Mouse (Mus musculus): ENCODE results near the gene Zfp524. TPM values are rescaled to one million over a fixed set of nuclear protein-coding genes. Genes with fewer than 3 reads are reported as not detected.

Gene Zfp524
- 6.5 and 9.5 TPM in 2 replicates for polyA plus RNA-seq (2012; rRNA removed)

DNA sequence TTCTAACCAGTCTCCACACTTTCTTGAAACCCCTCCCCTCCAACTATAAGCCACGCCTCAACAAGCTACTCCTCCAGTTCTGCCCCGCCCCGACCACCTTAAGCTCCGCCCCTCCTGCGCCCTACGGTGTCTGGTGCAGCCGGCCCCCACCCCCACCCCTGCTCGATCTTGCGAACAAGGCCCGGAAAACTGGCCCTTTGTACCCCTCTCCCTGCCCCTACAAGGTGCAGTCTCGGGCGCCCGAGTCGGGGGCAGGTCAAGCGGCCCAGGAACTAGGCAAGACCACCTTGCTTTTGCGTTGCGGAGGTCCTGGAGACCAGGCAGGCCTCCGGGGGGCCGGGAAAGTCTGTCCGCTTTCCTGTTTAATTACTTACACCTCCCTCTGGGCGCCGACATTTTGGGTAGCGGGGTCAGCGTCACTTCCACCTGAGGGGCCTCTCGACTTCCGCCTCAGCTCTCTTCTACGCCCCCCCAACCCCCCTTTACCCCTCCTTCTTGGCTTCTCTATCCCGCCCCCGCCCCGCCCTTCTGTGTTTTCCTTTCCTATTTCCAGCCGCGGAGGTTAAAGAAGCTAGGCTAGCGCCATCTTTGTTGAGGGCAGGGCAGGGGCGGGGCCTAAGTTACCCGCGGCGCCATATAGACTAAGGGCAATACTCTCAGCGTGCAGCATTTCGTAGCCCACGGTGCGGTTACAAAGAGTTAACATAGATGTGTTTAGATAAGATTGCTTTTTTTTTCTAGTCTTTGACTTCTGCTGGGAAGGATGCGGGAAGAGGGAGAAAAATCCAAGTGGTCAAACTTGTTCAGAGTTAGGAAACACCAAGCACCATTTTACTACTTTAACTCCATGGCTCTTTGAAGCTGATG, at the start of gene Zfp524, which contains the start of gene Fiz1:
Zfp524 (plus strand) TSS at position 165 of the 867 bp plus-strand sequence.
Fiz1 (minus strand) TSS at position 447 of the 867 bp plus-strand sequence.

GRCm38 (mm10) chr7:4971068-4971467, 43.1 kb upstream of the Zfp524 start, which contains the start of gene Sbk3:
TSS of gene Sbk3 (minus strand) at chr7:4971168.

GRCm38 (mm10) chr7:4996003-4996895, 18.0 kb upstream of the Zfp524 start, which contains the start of gene Zfp579:
TSS of gene Zfp579 (minus strand) at chr7:4996158.

DNA sequence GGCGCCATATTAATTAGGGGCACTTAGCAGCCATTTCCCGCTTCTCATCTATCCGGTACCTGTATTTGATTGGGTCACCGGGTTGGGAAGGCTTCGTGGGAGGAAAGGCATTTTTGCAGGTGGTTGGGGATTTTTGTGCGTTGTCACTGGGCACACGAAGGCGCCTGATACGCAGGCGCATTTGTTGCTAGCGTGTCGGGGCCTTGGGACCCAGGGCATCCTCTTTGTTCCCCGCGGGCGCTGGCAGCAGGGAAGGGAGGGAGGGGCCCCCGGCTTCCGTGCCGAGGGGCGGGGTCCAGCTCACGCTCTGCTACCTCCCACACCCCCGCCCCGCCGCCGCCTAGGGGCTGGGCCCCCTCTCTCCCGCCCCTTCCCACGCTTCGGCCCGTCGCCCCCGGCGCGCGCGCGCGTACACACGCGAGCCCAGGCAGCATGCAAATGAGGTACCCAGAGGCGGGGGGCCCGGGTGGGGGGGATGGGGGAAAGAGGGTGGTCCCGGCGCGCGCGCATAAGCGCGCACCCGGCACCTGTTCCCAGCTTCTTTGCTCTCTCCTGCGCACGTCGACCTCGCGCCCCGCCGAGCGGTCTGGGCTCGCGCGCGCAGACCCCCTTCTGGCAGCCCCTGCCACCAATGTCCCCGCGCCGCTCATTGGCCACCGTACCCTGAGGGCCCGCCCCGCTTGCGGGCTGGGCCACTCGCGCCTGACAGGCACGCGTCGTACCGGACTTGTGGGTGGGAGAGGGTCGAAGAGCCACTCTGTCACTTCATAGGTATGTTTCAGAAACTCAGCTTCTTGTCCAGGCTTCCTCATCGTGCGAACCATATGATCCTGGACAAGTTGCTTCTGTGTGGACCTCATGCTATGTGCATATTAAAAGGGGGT, 1.1 kb downstream of the Zfp524 start, which contains the start of gene Gm44973:
Gm44973 (plus strand) TSS at position 379 of the 884 bp plus-strand sequence.

DNA sequence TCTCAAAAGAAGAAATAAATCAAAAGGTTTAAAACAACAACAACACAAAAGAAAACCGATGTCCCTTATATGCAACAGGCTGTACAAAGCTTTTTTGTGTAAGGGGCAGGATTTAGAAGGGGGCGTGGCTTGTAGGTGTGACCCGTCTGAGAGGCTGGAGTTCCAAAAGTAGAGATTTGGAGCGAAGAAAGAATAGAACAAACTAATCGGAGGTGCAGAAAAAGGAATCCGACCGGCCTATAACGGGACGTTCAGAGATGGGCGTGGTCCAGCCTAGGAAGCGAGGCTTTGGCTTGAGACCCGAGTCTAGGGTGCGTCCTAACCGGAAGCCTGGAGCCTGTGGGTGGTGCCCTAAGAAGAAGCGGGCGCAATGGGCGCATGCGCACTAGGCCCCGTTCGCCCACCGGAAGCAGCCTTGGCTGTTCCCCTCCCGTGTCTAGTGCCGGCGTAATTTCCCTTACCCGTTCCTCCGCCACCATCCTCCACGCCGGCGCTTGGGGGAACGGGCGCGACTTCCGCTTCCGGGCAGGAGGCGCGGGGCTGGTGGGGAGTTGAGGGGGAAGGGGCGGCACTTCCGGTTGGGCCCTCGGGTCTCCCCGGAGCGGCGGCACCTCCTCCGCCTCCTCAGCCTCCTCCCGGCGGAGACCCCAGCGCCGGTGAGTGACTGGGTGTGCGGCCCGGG, 5.9 kb downstream of the Zfp524 start, which contains the start of the genes Zfp865 and Ccdc106:
Zfp865 (plus strand) TSS at position 377 of the 682 bp plus-strand sequence.
Ccdc106 (plus strand) TSS at position 554 of the 682 bp plus-strand sequence.

DNA sequence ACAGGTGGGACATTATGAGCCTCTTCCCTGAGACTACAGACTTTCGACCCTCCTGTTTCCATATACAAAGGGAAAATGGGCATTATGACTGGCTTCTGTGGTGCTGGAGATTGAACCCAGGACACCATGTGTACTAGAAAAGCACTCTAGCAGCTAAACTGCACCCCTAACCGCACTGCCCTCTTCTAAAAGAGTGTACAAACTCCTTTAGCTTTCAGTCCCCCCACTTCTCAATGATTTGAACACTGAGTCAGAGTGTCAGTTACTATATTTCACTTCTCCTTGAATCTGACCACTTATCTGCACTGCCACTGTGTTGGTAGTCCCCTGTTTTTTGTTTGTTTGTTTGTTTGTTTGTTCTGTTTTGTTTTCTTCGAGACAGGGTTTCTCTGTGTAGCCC, 19.6 kb downstream of the Zfp524 start, which contains the start of gene 4632433K11Rik:
4632433K11Rik (plus strand) TSS at position 301 of the 400 bp plus-strand sequence.

DNA sequence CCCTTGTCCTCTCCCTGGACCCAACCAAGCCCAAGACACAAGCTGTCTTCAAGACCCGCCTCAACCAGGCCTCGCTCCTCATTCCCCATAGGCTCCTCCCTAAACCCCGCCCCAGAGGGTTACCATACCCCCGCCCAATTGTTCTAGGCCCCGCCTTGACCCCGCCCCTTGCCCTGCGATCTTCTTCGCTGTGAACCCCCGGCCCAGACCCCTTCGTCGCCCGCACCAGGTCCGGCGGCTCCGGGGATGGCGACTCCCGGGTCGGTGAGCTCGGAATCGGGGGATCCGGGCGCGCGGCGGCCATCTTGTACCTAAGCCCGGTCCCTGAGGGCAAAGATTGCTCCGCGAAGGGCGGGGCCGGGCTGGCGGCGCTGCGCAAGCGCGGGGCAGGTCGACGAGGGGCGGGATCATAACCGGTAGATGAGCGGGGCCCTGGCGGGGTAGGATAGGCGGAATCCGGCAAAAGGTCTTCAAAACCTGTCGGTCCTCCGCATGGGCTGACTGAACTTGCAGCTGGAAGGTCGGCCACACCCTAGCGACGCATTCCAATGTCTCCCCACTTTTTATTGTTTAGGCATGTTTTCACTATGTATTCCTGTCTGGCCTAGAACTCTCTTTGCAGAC, 24.0 kb downstream of the Zfp524 start, which contains the start of gene Zfp784:
Zfp784 (minus strand) TSS at position 338 of the 624 bp plus-strand sequence.

GRCm38 (mm10) chr7:5051193-5052192, 37.3 kb downstream of the Zfp524 start, which contains the start of gene Zfp580:
TSS of gene Zfp580 (plus strand) at chr7:5051538.

GRCm38 (mm10) chr7:5061774-5062359, 47.7 kb downstream of the Zfp524 start, which contains the start of gene U2af2:
TSS of gene U2af2 (plus strand) at chr7:5062143.

Other genes with a start within 250 kb of the Zfp524 start
- gene Fam71e2, start 243.1 kb upstream of the Zfp524 start, polyA plus RNA-seq (2012; rRNA removed) = not detected in 2 replicates
- gene Il11, start 231.6 kb upstream of the Zfp524 start, polyA plus RNA-seq (2012; rRNA removed) = 0.10 and 0.12 TPM in 2 replicates
- not detected in 2 replicates for gene Tmem190, start 231.5 kb upstream of the Zfp524 start, polyA plus RNA-seq (2012; rRNA removed)
- gene Tmem238, start 224.8 kb upstream of the Zfp524 start, polyA plus RNA-seq (2012; rRNA removed) = 2.8 and 3.2 TPM in 2 replicates
- 672 and 775 TPM in 2 replicates for gene Rpl28, start 221.5 kb upstream of the Zfp524 start, polyA plus RNA-seq (2012; rRNA removed)
- gene Ube2s, start 201.8 kb upstream of the Zfp524 start, polyA plus RNA-seq (2012; rRNA removed) = 468 and 512 TPM in 2 replicates
- gene Shisa7, start 169.7 kb upstream of the Zfp524 start, polyA plus RNA-seq (2012; rRNA removed) = 14.0 and 22.4 TPM in 2 replicates
- 2.3 and 2.8 TPM in 2 replicates for gene Isoc2b, start 144.2 kb upstream of the Zfp524 start, polyA plus RNA-seq (2012; rRNA removed)
- 9.2 TPM in 2 replicates for gene Isoc2a, start 137.3 kb upstream of the Zfp524 start, polyA plus RNA-seq (2012; rRNA removed)
- 0.17 and 0.24 TPM in 2 replicates for gene Gm36210, start 107.9 kb upstream of the Zfp524 start, polyA plus RNA-seq (2012; rRNA removed)
- 11.2 and 12.9 TPM in 2 replicates for gene Zfp628, start 99.2 kb upstream of the Zfp524 start, polyA plus RNA-seq (2012; rRNA removed)
- gene Nat14, start 92.4 kb upstream of the Zfp524 start, polyA plus RNA-seq (2012; rRNA removed) = 7.2 and 22.6 TPM in 2 replicates
- 5.9 and 6.9 TPM in 2 replicates for gene Ssc5d, start 88.6 kb upstream of the Zfp524 start, polyA plus RNA-seq (2012; rRNA removed)
- gene Sbk2, start 50.0 kb upstream of the Zfp524 start, polyA plus RNA-seq (2012; rRNA removed) = 0.41 and 0.44 TPM in 2 replicates
- 0.06 and 0.21 TPM in 2 replicates for gene Sbk3, start 43.2 kb upstream of the Zfp524 start, polyA plus RNA-seq (2012; rRNA removed)
- 98.6 and 106 TPM in 2 replicates for gene Zfp579, start 18.3 kb upstream of the Zfp524 start, polyA plus RNA-seq (2012; rRNA removed)
- gene Fiz1, start 282 bp downstream of the Zfp524 start, polyA plus RNA-seq (2012; rRNA removed) = 48.2 and 52.4 TPM in 2 replicates
- not detected in 2 replicates for gene Gm44973, start 1.1 kb downstream of the Zfp524 start, polyA plus RNA-seq (2012; rRNA removed)
- gene Zfp865, start 6.0 kb downstream of the Zfp524 start, polyA plus RNA-seq (2012; rRNA removed) = 34.0 and 43.5 TPM in 2 replicates
- 11.1 and 13.0 TPM in 2 replicates for gene Ccdc106, start 6.1 kb downstream of the Zfp524 start, polyA plus RNA-seq (2012; rRNA removed)
- gene 4632433K11Rik, start 19.7 kb downstream of the Zfp524 start, polyA plus RNA-seq (2012; rRNA removed) = not detected in 2 replicates
- 2.4 and 4.1 TPM in 2 replicates for gene Zfp784, start 24.0 kb downstream of the Zfp524 start, polyA plus RNA-seq (2012; rRNA removed)
- gene Zfp580, start 37.1 kb downstream of the Zfp524 start, polyA plus RNA-seq (2012; rRNA removed) = 32.5 and 35.1 TPM in 2 replicates
- 437 and 455 TPM in 2 replicates for gene U2af2, start 47.7 kb downstream of the Zfp524 start, polyA plus RNA-seq (2012; rRNA removed)
- 105 and 111 TPM in 2 replicates for gene Epn1, start 65.8 kb downstream of the Zfp524 start, polyA plus RNA-seq (2012; rRNA removed)
- not detected in 2 replicates for gene Rfpl4, start 102.5 kb downstream of the Zfp524 start, polyA plus RNA-seq (2012; rRNA removed)
- gene Rasl2-9, start 111.5 kb downstream of the Zfp524 start, polyA plus RNA-seq (2012; rRNA removed) = 0.13 and 0.50 TPM in 2 replicates
- gene Vmn1r55, start 135.3 kb downstream of the Zfp524 start, polyA plus RNA-seq (2012; rRNA removed) = not detected in 2 replicates
- not detected in 2 replicates for gene Vmn1r56, start 182.3 kb downstream of the Zfp524 start, polyA plus RNA-seq (2012; rRNA removed)
- not detected in 2 replicates for gene Vmn1r57, start 204.1 kb downstream of the Zfp524 start, polyA plus RNA-seq (2012; rRNA removed)

Measured in central nervous system, embryonic 11.5 days (tissue).